Mouse (Mus musculus): ENCODE results near the gene Jmjd8. TPM values are rescaled to one million over a fixed set of nuclear protein-coding genes. Genes with fewer than 3 reads are reported as not detected.

The Jmjd8 gene
- total RNA-seq, 2 experiments from 2014 or later: 54.8 to 55.1 TPM

- intact Hi-C loops (cut with DNase I): no loop called here
- no peak for DNase-seq
Observed at GRCm38 (mm10) chr17:25831451-25832281, 3.0 kb downstream of the Jmjd8 start.

GRCm38 (mm10) chr17:25832436-25833290 lies 4.0 kb downstream of the Jmjd8 start:
- peak; percentile 99 for DNase-seq
- intact Hi-C loops (cut with DNase I): no loop called here

GRCm38 (mm10) chr17:25833291-25833663 lies 4.6 kb downstream of the Jmjd8 start, which contains the start of gene Stub1:
Gene Stub1, minus strand, starts transcription at chr17:25833404.
- intact Hi-C loops (cut with DNase I): no loop called here
- DNase-seq: peak; percentile 93

GRCm38 (mm10) chr17:25833961-25834594 lies 5.4 kb downstream of the Jmjd8 start:
- intact Hi-C loops (cut with DNase I): no loop called here
- DNase-seq: no peak

- DNase-seq: no peak
- intact Hi-C loops (cut with DNase I): no loop called here
Observed at GRCm38 (mm10) chr17:25834595-25835222, 6.0 kb downstream of the Jmjd8 start.

GRCm38 (mm10) chr17:25835301-25835700 lies 6.6 kb downstream of the Jmjd8 start:
- DNase-seq: no peak
- intact Hi-C loops (cut with DNase I): no loop called here

GRCm38 (mm10) chr17:25835816-25836215 lies 7.1 kb downstream of the Jmjd8 start:
- DNase-seq: no peak

GRCm38 (mm10) chr17:25836397-25837075 lies 7.9 kb downstream of the Jmjd8 start:
- intact Hi-C loops (cut with DNase I): no loop called here
- DNase-seq: peak; percentile 78

More at GRCm38 (mm10) chr17:25835816-25836215, 7.1 kb downstream of the Jmjd8 start:
- intact Hi-C loops (cut with DNase I): no loop called here

GRCm38 (mm10) chr17:25837076-25837410 lies 8.4 kb downstream of the Jmjd8 start, which contains the start of gene Rhbdl1:
Gene Rhbdl1, minus strand, starts transcription at chr17:25837295.
- intact Hi-C loops (cut with DNase I): no loop called here
- DNase-seq: peak; percentile 82

GRCm38 (mm10) chr17:25837533-25837932 lies 8.9 kb downstream of the Jmjd8 start:
- intact Hi-C loops (cut with DNase I): no loop called here

GRCm38 (mm10) chr17:25838904-25839303 lies 10.2 kb downstream of the Jmjd8 start:
- intact Hi-C loops (cut with DNase I): no loop called here
- no peak for DNase-seq

More at GRCm38 (mm10) chr17:25837533-25837932, 8.9 kb downstream of the Jmjd8 start:
- DNase-seq: no peak

GRCm38 (mm10) chr17:25839455-25840235 lies 11.0 kb downstream of the Jmjd8 start:
- intact Hi-C loops (cut with DNase I): no loop called here
- no peak for DNase-seq

- intact Hi-C loops (cut with DNase I): no loop called here
- no peak for DNase-seq
Observed at GRCm38 (mm10) chr17:25840519-25840918, 11.9 kb downstream of the Jmjd8 start.

- no peak for DNase-seq
- intact Hi-C loops (cut with DNase I): no loop called here
Observed at GRCm38 (mm10) chr17:25841117-25841880, 12.6 kb downstream of the Jmjd8 start, which contains the start of gene Gm20683. Gene Gm20683, minus strand, starts transcription at chr17:25841763.

GRCm38 (mm10) chr17:25842509-25842908 lies 13.8 kb downstream of the Jmjd8 start:
- DNase-seq: no peak
- intact Hi-C loops (cut with DNase I): no loop called here

- no peak for DNase-seq
- intact Hi-C loops (cut with DNase I): no loop called here
Observed at GRCm38 (mm10) chr17:25843122-25843521, 14.5 kb downstream of the Jmjd8 start.

- no peak for DNase-seq
- intact Hi-C loops (cut with DNase I): no loop called here
Observed at GRCm38 (mm10) chr17:25843636-25844395, 15.1 kb downstream of the Jmjd8 start.

All from left cerebral cortex, postnatal 4 days (tissue).